8 mouse cellular contexts compared by ENCODE assay signal in the genomic region with DNA sequence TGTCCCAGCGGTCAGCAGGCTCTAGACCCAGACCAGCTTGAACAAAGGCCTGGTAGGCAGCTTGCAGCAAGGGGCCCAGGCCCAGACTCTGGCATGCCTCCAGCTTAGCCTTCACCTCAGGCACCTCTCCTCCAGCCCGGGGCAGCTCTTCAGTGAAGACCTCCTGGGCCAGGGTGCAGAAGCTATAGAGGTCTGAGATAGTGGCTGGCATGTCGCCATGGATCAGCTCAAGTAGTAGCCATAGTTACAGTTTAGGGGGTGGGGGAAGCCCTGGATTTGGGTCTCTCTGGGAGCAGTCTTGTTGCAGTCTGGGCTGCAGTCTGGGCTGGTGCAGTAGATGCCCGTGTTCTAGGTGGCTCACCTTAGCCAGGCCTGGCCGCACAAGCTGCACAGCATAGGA. TPM values are rescaled to one million over a fixed set of nuclear protein-coding genes. Genes with fewer than 3 reads are reported as not detected.
DNase-seq lines count a peak whose midpoint lies in the region; ATAC-seq lines count a peak whose summit lies in the region.
"Not testable (repeated sequence)": the region's sequence is repeated elsewhere in the genome, so short reads cannot be mapped to it uniquely, and the experiment has no call there.

No protein-coding gene starts in this region.

- not testable (repeated sequence) for H3K9me3 ChIP-seq in kidney, embryonic 15.5 days (replicated peaks); lung, embryonic 15.5 days; midbrain, embryonic 13.5 days; stomach, embryonic 14.5 days (ENCODE audit: control insufficient read depth, low read depth, low read length)

- H3K27me3 ChIP-seq in kidney, embryonic 15.5 days; lung, embryonic 15.5 days; midbrain, embryonic 13.5 days; stomach, embryonic 14.5 days (ENCODE audit: control insufficient read depth, insufficient read depth, low read length): not testable (repeated sequence)

- H3K9ac ChIP-seq in kidney, embryonic 15.5 days; lung, embryonic 15.5 days; midbrain, embryonic 13.5 days (replicated peaks); stomach, embryonic 14.5 days (replicated peaks; ENCODE audit: low read depth, low read length): not testable (repeated sequence)

- peak; percentile 30 to 60 for DNase-seq in adrenal gland, adult (ENCODE audit: inconsistent age in 2 of 2, low spot score in 1 of 2)
- peak; percentile 3 for DNase-seq in lung, postnatal 36 days

- H3K27ac ChIP-seq in kidney, embryonic 15.5 days; lung, embryonic 15.5 days; midbrain, embryonic 13.5 days; stomach, embryonic 14.5 days (ENCODE audit: low read length): not testable (repeated sequence)

- H3K36me3 ChIP-seq in kidney, embryonic 15.5 days; lung, embryonic 15.5 days; midbrain, embryonic 13.5 days; stomach, embryonic 14.5 days (ENCODE audit: control insufficient read depth, insufficient read depth, low read length): not testable (repeated sequence)

- not testable (repeated sequence) for H3K4me3 ChIP-seq in kidney, embryonic 15.5 days (replicated peaks); lung, embryonic 15.5 days; midbrain, embryonic 13.5 days (replicated peaks); stomach, embryonic 14.5 days (ENCODE audit: low read depth, low read length)

- not testable (repeated sequence) for H3K4me2 ChIP-seq in kidney, embryonic 15.5 days; lung, embryonic 15.5 days; midbrain, embryonic 13.5 days (replicated peaks); stomach, embryonic 14.5 days (replicated peaks; ENCODE audit: low read depth, low read length)

- not testable (repeated sequence) for H3K4me1 ChIP-seq in kidney, embryonic 15.5 days; lung, embryonic 15.5 days; midbrain, embryonic 13.5 days (replicated peaks); stomach, embryonic 14.5 days (ENCODE audit: control insufficient read depth, insufficient read depth, low read length)

- ATAC-seq in erythroid progenitor cell, adult 5-6 weeks (replicated peaks; ENCODE audit: low FRiP score, poor library complexity, severe bottlenecking), result peak; percentile 49; the same call in 1 of the 2 replicates
- peak; percentile 17 to 36; a peak in 2 of 4 replicates for ATAC-seq in hematopoietic stem cell, adult 5-6 weeks (replicated peaks in 1 of 2; ENCODE audit: insufficient read depth in 1 of 2, low FRiP score in 2 of 2, low TSS enrichment in 1 of 2, low read depth in 1 of 2, poor library complexity in 2 of 2, severe bottlenecking in 2 of 2)
- ATAC-seq in kidney, embryonic 15.5 days (replicated peaks; ENCODE audit: low FRiP score), result 0 out of 2 replicates have a peak, but pooled peaks have one; percentile 25
- ATAC-seq in lung, embryonic 15.5 days (ENCODE audit: borderline replicate concordance, extremely low read depth, low FRiP score, low TSS enrichment), result peak; percentile 46; the same call in 1 of the 2 replicates
- ATAC-seq in midbrain, embryonic 13.5 days, result 0 out of 2 replicates have a peak, but pooled peaks have one; percentile 11
- 0 out of 2 replicates have a peak, but pooled peaks have one; percentile 6 for ATAC-seq in stomach, embryonic 14.5 days (ENCODE audit: insufficient number of reproducible peaks, insufficient read depth, low FRiP score, low read depth)

- 95% methylated on average over 4 of the region's 5 CpGs for WGBS in kidney, embryonic 15.5 days
- 67% methylated on average over 5 of the region's 5 CpGs for WGBS in lung, embryonic 15.5 days
- 83% methylated on average over 4 of the region's 5 CpGs for WGBS in midbrain, embryonic 13.5 days
- 85% methylated on average over 3 of the region's 5 CpGs for WGBS in stomach, embryonic 14.5 days

RNA-seq across cellular contexts. Expression of a gene that starts 58.2 kb away (rescaled TPM):
- 26.3 and 29.3 TPM in 2 replicates for total RNA-seq in erythroid progenitor cell, adult 5-6 weeks (2015; ENCODE audit: low replicate concordance)
- 23.4 and 32.3 TPM in 2 replicates for total RNA-seq in erythroid progenitor cell, adult 5-6 weeks (2017; ENCODE audit: low replicate concordance)
- 43.6 and 45.6 TPM in 2 replicates for total RNA-seq in hematopoietic stem cell, adult 5-6 weeks (2017)
- 20.6 and 23.6 TPM in 2 replicates for polyA plus RNA-seq in kidney, embryonic 15.5 days (2015; fragmentation: Nextera tagmentation; extraction: Ambion mirVana)
- 18.5 TPM in 2 replicates for polyA plus RNA-seq in lung, embryonic 15.5 days (2015; fragmentation: Nextera tagmentation; extraction: Ambion mirVana)
- polyA plus RNA-seq in midbrain, embryonic 13.5 days (2015; fragmentation: Nextera tagmentation; extraction: Ambion mirVana), result 16.8 and 19.9 TPM in 2 replicates
- polyA plus RNA-seq in stomach, embryonic 14.5 days (2014; fragmentation: Nextera tagmentation; extraction: Ambion mirVana), result 22.5 and 23.8 TPM in 2 replicates

RNA-seq across cellular contexts. Expression of a gene that starts 58.5 kb away (rescaled TPM):
- 36.4 and 49.9 TPM in 2 replicates for total RNA-seq in erythroid progenitor cell, adult 5-6 weeks (2015; ENCODE audit: low replicate concordance)
- total RNA-seq in erythroid progenitor cell, adult 5-6 weeks (2017; ENCODE audit: low replicate concordance), result 69.7 and 109 TPM in 2 replicates
- 45.8 and 54.6 TPM in 2 replicates for total RNA-seq in hematopoietic stem cell, adult 5-6 weeks (2017)
- 50.7 and 55.1 TPM in 2 replicates for polyA plus RNA-seq in kidney, embryonic 15.5 days (2015; fragmentation: Nextera tagmentation; extraction: Ambion mirVana)
- polyA plus RNA-seq in lung, embryonic 15.5 days (2015; fragmentation: Nextera tagmentation; extraction: Ambion mirVana), result 57.7 and 68.7 TPM in 2 replicates
- polyA plus RNA-seq in midbrain, embryonic 13.5 days (2015; fragmentation: Nextera tagmentation; extraction: Ambion mirVana), result 54.3 and 54.6 TPM in 2 replicates
- polyA plus RNA-seq in stomach, embryonic 14.5 days (2014; fragmentation: Nextera tagmentation; extraction: Ambion mirVana), result 53.7 and 54.1 TPM in 2 replicates
